Mouse (Mus musculus) cerebellum, adult (tissue): Measurements from ENCODE around the gene Nupr1l.

Experiments used
- ATAC-seq: cut with Nextera tagmentation; 2 replicates; pipeline ENCODE4 v1.9.2; 2017; ENCODE audit warnings: mild to moderate bottlenecking, moderate library complexity, mixed read lengths; ENCODE audit not compliant: insufficient number of reproducible peaks, low FRiP score, low TSS enrichment

Gene Nupr1l

DNA sequence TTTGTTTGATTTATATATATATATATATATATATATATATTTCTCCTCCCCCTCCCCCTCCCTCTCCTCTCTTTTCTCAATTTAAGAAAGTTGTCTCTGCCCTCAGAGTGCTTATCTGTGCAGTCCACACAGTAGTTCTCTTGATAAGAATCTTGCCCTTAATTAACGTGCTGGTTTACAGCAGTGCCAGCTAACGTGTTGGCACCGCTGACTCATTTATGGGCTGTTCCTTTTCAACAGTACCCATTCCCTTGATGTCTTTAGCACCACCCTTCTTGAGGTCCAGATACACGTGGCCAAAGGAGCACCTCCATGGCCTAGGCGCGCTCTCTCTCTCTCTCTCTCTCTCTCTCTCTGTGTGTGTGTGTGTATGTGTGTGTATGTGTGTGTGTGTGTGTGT lies 47.5 kb downstream of the Nupr1l start:
- no peak for ATAC-seq

DNA sequence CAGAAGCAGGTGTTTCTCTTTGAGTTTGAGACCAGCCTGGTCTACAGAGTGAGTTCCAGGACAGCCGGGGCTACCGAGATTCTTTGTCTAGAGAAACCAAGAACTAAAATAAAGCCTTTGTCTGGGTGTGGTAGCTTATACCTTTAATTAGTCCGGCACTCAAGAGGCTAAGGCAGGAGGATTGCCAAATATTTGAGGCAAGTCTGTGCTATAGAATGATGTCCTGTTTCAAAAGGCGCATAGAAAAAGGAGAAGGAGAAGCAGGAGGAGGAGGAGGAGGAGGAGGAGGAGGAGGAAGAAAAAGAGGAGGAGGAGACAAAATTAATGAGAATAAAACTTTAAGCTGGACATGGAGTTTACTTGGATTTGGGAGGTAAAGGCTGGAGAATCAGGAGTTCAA lies 54.9 kb downstream of the Nupr1l start:
- ATAC-seq: no peak
